Mouse (Mus musculus) megakaryocyte, adult 5-6 weeks (primary cell): ENCODE results near the gene Bst2. TPM values are rescaled to one million over a fixed set of nuclear protein-coding genes. Genes with fewer than 3 reads are reported as not detected.

Experiments
- ATAC-seq: 2 replicates; pipeline ENCODE4 v1.8.0; 2016; ENCODE audit warnings: mild to moderate bottlenecking, inconsistent platforms; ENCODE audit not compliant: poor library complexity, severe bottlenecking
- total RNA-seq, 2 experiments: library from RNA; stranded (forward) in 1 of 2; stranded (reverse) in 1 of 2; fragments of 153-499, 151-499 nt in 1 of 2; fragments of 221-1000, 200-1000 nt in 1 of 2; gene quantifications; 2 replicates each; pipeline versions ENCODE4 v1.2.3 to v1.2.4; 2015 to 2017

Bst2 gene
- total RNA-seq (2015): 19.6 and 23.1 TPM in 2 replicates
- total RNA-seq (2017): 91.4 and 111 TPM in 2 replicates

- peak; percentile 96 for ATAC-seq
These were observed at the start of gene Bst2 for GRCm38 (mm10) chr8:71537028-71537867. Gene Bst2 (minus strand): TSS chr8:71537456.

- ATAC-seq: peak; percentile 50
These were observed 49.6 kb upstream of the Bst2 start for GRCm38 (mm10) chr8:71586891-71587290.

- ATAC-seq: no peak
These were observed 42.9 kb upstream of the Bst2 start for GRCm38 (mm10) chr8:71580201-71580600.

- no peak for ATAC-seq
These were observed 42.2 kb upstream of the Bst2 start for GRCm38 (mm10) chr8:71579476-71579875.

- ATAC-seq: no peak
These were observed 41.8 kb upstream of the Bst2 start for GRCm38 (mm10) chr8:71579009-71579408.

- no peak for ATAC-seq
These were observed 40.7 kb upstream of the Bst2 start for GRCm38 (mm10) chr8:71577856-71578387.

GRCm38 (mm10) chr8:71575020-71575419 is 37.8 kb upstream of the Bst2 start:
- no peak for ATAC-seq

- ATAC-seq: no peak
These were observed 37.2 kb upstream of the Bst2 start for GRCm38 (mm10) chr8:71574426-71574825.

- no peak for ATAC-seq
These were observed 35.8 kb upstream of the Bst2 start for GRCm38 (mm10) chr8:71572847-71573633.

GRCm38 (mm10) chr8:71572077-71572476 is 34.8 kb upstream of the Bst2 start:
- no peak for ATAC-seq

GRCm38 (mm10) chr8:71570291-71570954 is 33.2 kb upstream of the Bst2 start:
- ATAC-seq: peak; percentile 77

- peak; percentile 53 for ATAC-seq
These were observed 32.4 kb upstream of the Bst2 start for GRCm38 (mm10) chr8:71569366-71570290.

- no peak for ATAC-seq
These were observed 31.7 kb upstream of the Bst2 start for GRCm38 (mm10) chr8:71568941-71569340.

GRCm38 (mm10) chr8:71568387-71568937 is 31.2 kb upstream of the Bst2 start, which contains the start of gene Slc27a1:
Gene Slc27a1 (plus strand): TSS chr8:71568882.
- peak; percentile 31; the same call in 1 of the 2 replicates for ATAC-seq

- ATAC-seq: no peak
These were observed 30.3 kb upstream of the Bst2 start for GRCm38 (mm10) chr8:71567587-71567986.

- no peak for ATAC-seq
These were observed 29.2 kb upstream of the Bst2 start, which contains the start of gene Nxnl1 for GRCm38 (mm10) chr8:71566501-71566900. Gene Nxnl1 (minus strand): TSS chr8:71566601.

- no peak for ATAC-seq
These were observed 26.7 kb upstream of the Bst2 start for GRCm38 (mm10) chr8:71563992-71564391.

GRCm38 (mm10) chr8:71562751-71563150 is 25.5 kb upstream of the Bst2 start:
- ATAC-seq: peak; percentile 83

- peak; percentile 67 for ATAC-seq
These were observed 24.1 kb upstream of the Bst2 start for GRCm38 (mm10) chr8:71561401-71561800.
